Mouse (Mus musculus): Measurements from ENCODE around the gene Hfe. TPM values are rescaled to one million over a fixed set of nuclear protein-coding genes. Genes with fewer than 3 reads are reported as not detected.
"Not testable (repeated sequence)": the region's sequence is repeated elsewhere in the genome, so short reads cannot be mapped to it uniquely, and the experiment has no call there.

Gene Hfe
- polyA plus RNA-seq, 1 experiment from 2014 or later: 5.4 TPM

DNA sequence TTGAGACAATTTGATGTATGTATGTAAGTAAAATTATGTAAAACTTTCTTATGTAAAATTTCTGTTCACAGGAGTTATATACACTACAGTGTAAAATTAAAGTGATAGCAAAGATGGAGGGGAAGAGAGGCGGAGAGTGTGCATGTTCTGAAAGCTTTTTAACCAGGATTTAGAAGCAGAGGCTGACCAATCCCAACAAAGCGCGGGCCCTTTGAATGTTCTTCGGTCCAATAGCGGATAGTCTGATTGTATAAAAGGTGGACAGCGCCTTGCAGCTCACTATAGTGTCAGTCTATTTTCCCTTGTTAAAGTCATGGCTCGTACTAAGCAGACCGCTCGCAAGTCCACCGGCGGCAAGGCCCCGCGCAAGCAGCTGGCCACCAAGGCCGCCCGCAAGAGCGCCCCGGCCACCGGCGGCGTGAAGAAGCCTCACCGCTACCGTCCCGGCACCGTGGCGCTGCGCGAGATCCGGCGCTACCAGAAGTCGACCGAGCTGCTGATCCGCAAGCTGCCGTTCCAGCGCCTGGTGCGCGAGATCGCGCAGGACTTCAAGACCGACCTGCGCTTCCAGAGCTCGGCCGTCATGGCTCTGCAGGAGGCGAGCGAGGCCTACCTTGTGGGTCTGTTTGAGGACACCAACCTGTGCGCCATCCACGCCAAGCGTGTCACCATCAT, 41.5 kb upstream of the Hfe start, which contains the start of gene Hist1h3b:
TSS of gene Hist1h3b (plus strand) at position 201 of the 675 bp plus-strand sequence.
- H3K9ac ChIP-seq (ENCODE audit: low read depth, low read length): peak within 1 kb of the TSS; percentile 60
- WGBS: under 1% methylated on average over 16 of the region's 47 CpGs
- not testable (repeated sequence) for H3K4me1 ChIP-seq (ENCODE audit: control insufficient read depth, insufficient read depth, low read depth, low read length); H3K9me3 ChIP-seq (ENCODE audit: control insufficient read depth, low read length); H3K27me3 ChIP-seq (replicated peaks; ENCODE audit: control insufficient read depth, insufficient read depth, low read length); H3K36me3 ChIP-seq (ENCODE audit: control insufficient read depth, insufficient read depth, low read length)
- H3K4me3 ChIP-seq (ENCODE audit: low read length): peak within 1 kb of the TSS; percentile 46
- ATAC-seq: peak; percentile 86
- peak within 1 kb of the TSS; percentile 93 for H3K27ac ChIP-seq (ENCODE audit: low read depth, low read length)
- peak within 1 kb of the TSS; percentile 79 for H3K4me2 ChIP-seq (ENCODE audit: low read length)

GRCm38 (mm10) chr13:23751478-23751956, 40.9 kb upstream of the Hfe start:
- H3K4me1 ChIP-seq (ENCODE audit: control insufficient read depth, insufficient read depth, low read depth, low read length): peaks cover 7% of the 10 kb centered on the region
- WGBS: under 1% methylated on average over 11 of the region's 11 CpGs
- no peaks in the 10 kb centered on the region for H3K9me3 ChIP-seq (ENCODE audit: control insufficient read depth, low read length)
- no peak for ATAC-seq
- H3K27ac ChIP-seq (ENCODE audit: low read depth, low read length): peak overlapping the region; percentile 93
- no peaks in the 10 kb centered on the region for H3K27me3 ChIP-seq (replicated peaks; ENCODE audit: control insufficient read depth, insufficient read depth, low read length)
- peak overlapping the region; percentile 28; the same call in 1 of the 2 replicates for H3K9ac ChIP-seq (ENCODE audit: low read depth, low read length)
- peak overlapping the region; percentile 79 for H3K4me2 ChIP-seq (ENCODE audit: low read length)
- H3K4me3 ChIP-seq (ENCODE audit: low read length): peak overlapping the region; percentile 46
- H3K36me3 ChIP-seq (ENCODE audit: control insufficient read depth, insufficient read depth, low read length): no peaks in the 10 kb centered on the region

DNA sequence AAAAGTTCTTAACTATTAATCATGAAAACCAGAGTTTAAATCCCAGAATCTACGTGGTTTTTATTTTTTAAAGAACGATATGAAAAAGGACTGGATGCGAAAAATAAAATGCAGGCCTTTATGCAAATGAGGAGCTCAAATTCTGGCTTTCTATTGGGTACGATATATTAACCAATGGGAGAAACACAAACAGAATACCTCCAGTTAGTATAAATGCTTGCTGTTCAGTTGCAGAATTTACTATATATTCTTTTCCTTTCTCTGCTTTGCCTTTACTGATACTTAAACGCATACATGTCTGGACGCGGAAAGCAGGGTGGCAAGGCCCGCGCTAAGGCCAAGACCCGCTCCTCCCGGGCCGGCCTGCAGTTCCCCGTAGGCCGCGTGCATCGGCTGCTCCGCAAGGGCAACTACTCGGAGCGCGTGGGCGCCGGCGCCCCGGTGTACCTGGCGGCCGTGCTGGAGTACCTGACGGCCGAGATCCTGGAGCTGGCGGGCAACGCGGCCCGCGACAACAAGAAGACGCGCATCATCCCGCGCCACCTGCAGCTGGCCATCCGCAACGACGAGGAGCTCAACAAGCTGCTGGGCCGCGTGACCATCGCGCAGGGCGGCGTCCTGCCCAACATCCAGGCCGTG, 40.3 kb upstream of the Hfe start, which contains the start of gene Hist1h2ab:
TSS of gene Hist1h2ab (plus strand) at position 288 of the 639 bp plus-strand sequence.
- peak within 1 kb of the TSS; percentile 79 for H3K4me2 ChIP-seq (ENCODE audit: low read length)
- H3K4me1 ChIP-seq (ENCODE audit: control insufficient read depth, insufficient read depth, low read depth, low read length); H3K36me3 ChIP-seq (ENCODE audit: control insufficient read depth, insufficient read depth, low read length); H3K27me3 ChIP-seq (replicated peaks; ENCODE audit: control insufficient read depth, insufficient read depth, low read length); H3K9me3 ChIP-seq (ENCODE audit: control insufficient read depth, low read length): not testable (repeated sequence)
- WGBS: under 1% methylated on average over 25 of the region's 47 CpGs
- peak within 1 kb of the TSS; percentile 60; the same call in 1 of the 2 replicates for H3K9ac ChIP-seq (ENCODE audit: low read depth, low read length)
- H3K27ac ChIP-seq (ENCODE audit: low read depth, low read length): peak within 1 kb of the TSS; percentile 93
- H3K4me3 ChIP-seq (ENCODE audit: low read length): peak within 1 kb of the TSS; percentile 46
- peak; percentile 67 for ATAC-seq

DNA sequence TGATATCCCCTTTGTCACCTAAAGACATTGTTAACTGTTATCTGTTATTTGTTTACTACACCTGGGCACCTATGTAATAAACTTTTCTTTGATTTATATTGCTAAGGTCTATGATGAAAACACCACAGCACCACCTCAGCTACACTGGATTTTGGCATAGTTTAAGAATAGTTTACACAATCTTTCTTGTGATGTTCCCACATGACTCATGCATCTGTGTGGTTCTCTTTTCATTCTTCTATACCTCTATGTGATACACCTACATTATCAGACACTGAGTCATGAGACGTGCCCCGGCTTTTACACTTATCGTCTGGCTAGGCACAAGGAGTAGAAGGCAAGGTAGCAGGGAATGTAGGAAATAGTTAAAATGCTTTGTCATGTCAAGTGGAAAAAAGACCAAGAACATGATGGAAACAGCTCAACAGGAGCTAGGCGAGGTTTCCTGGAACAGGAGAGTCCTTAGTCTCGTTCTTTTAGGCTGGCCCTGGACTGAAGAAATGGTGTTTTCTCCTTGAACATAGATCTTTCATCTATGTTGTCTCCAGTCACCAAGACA, 39.0 kb upstream of the Hfe start:
- Histone ChIP-seq H3K4me2 (ENCODE audit: low read length) (no peak overlapping the region), H3K4me3 (ENCODE audit: low read length) (no peak overlapping the region), H3K4me1 (ENCODE audit: control insufficient read depth, insufficient read depth, low read depth, low read length) (peaks cover 11% of the 10 kb centered on the region), H3K27ac (ENCODE audit: low read depth, low read length) (no peak overlapping the region), H3K9me3 (ENCODE audit: control insufficient read depth, low read length) (no peaks in the 10 kb centered on the region), H3K27me3 (replicated peaks; ENCODE audit: control insufficient read depth, insufficient read depth, low read length) (no peaks in the 10 kb centered on the region), H3K36me3 (ENCODE audit: control insufficient read depth, insufficient read depth, low read length) (no peaks in the 10 kb centered on the region), H3K9ac (ENCODE audit: low read depth, low read length) (no peak overlapping the region)
- ATAC-seq: no peak
- 90% methylated on average over 5 of the region's 5 CpGs for WGBS

DNA sequence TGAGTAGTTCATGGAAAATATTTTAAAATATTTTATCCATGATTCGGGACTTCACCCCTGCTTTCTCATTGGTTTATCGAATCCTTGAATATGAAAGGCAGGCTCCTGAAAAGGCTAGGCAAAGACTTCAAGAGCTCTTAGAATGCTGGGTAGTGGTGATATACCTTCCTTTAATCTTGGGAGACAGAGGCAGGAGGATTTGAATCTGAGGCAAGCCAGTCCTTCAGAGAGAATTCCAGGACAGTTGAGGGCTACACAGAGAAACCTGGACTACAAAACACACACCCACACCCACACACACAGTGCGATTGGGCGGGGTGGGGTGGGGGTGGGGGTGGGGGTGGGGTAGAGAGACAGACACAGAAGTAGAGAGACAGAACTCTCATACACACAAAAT, 37.2 kb upstream of the Hfe start:
- Histone ChIP-seq H3K9me3 (ENCODE audit: control insufficient read depth, low read length) (no peaks in the 10 kb centered on the region), H3K9ac (ENCODE audit: low read depth, low read length) (no peak overlapping the region), H3K27ac (ENCODE audit: low read depth, low read length) (0 out of 2 replicates have a peak overlapping the region, but pooled peaks have one; percentile 16), H3K27me3 (replicated peaks; ENCODE audit: control insufficient read depth, insufficient read depth, low read length) (no peaks in the 10 kb centered on the region), H3K4me1 (ENCODE audit: control insufficient read depth, insufficient read depth, low read depth, low read length) (peaks cover 11% of the 10 kb centered on the region), H3K4me2 (ENCODE audit: low read length) (peak overlapping the region; percentile 1; the same call in 1 of the 2 replicates), H3K4me3 (ENCODE audit: low read length) (no peak overlapping the region), H3K36me3 (ENCODE audit: control insufficient read depth, insufficient read depth, low read length) (no peaks in the 10 kb centered on the region)
- WGBS: 6% methylated on average over 4 of the region's 4 CpGs
- ATAC-seq: no peak

GRCm38 (mm10) chr13:23747081-23747891, 36.6 kb upstream of the Hfe start:
- Histone ChIP-seq H3K4me1 (ENCODE audit: control insufficient read depth, insufficient read depth, low read depth, low read length) (peaks cover 11% of the 10 kb centered on the region), H3K4me3 (ENCODE audit: low read length) (peak overlapping the region; percentile 35), H3K36me3 (ENCODE audit: control insufficient read depth, insufficient read depth, low read length) (no peaks in the 10 kb centered on the region), H3K9me3 (ENCODE audit: control insufficient read depth, low read length) (no peaks in the 10 kb centered on the region), H3K27me3 (replicated peaks; ENCODE audit: control insufficient read depth, insufficient read depth, low read length) (no peaks in the 10 kb centered on the region), H3K4me2 (ENCODE audit: low read length) (peak overlapping the region; percentile 75), H3K9ac (ENCODE audit: low read depth, low read length) (peak overlapping the region; percentile 51), H3K27ac (ENCODE audit: low read depth, low read length) (peak overlapping the region; percentile 94)
- no peak for ATAC-seq
- WGBS: 2% methylated on average over 10 of the region's 13 CpGs

- peak within 1 kb of the TSS; percentile 59 for H3K9ac ChIP-seq (ENCODE audit: low read depth, low read length)
- H3K9me3 ChIP-seq (ENCODE audit: control insufficient read depth, low read length); H3K36me3 ChIP-seq (ENCODE audit: control insufficient read depth, insufficient read depth, low read length); H3K27me3 ChIP-seq (replicated peaks; ENCODE audit: control insufficient read depth, insufficient read depth, low read length); H3K4me1 ChIP-seq (ENCODE audit: control insufficient read depth, insufficient read depth, low read depth, low read length): not testable (repeated sequence)
- H3K4me2 ChIP-seq (ENCODE audit: low read length): peak within 1 kb of the TSS; percentile 75
- peak within 1 kb of the TSS; percentile 94 for H3K27ac ChIP-seq (ENCODE audit: low read depth, low read length)
- WGBS: under 1% methylated on average over 34 of the region's 58 CpGs
- peak within 1 kb of the TSS; percentile 44 for H3K4me3 ChIP-seq (ENCODE audit: low read length)
- ATAC-seq: peak; percentile 95
These were observed 35.8 kb upstream of the Hfe start, which contains the start of gene Hist1h2bb for GRCm38 (mm10) chr13:23746201-23747080. Hist1h2bb (plus strand) TSS chr13:23746734.

Data from hindbrain, embryonic 16.5 days (tissue).